Mouse (Mus musculus) embryonic facial prominence, embryonic 14.5 days (tissue): ENCODE results near the gene Daw1. TPM values are rescaled to one million over a fixed set of nuclear protein-coding genes. Genes with fewer than 3 reads are reported as not detected.

Experiments
- ATAC-seq: fragments of 200-750 bp; cut with Nextera tagmentation; 2 replicates; pipeline ENCODE4 v1.8.0; 2017; ENCODE audit warnings: low read depth, moderate number of reproducible peaks, moderate TSS enrichment
- DNase-seq: peaks from one replicate; pipeline ENCODE4 v3.0.0-alpha.2; 2015; ENCODE audit warnings: low spot score
- H3K27ac ChIP-seq: fragments of 300-500 bp; sonication (generic); replicated peaks from 2 replicates; pipeline ENCODE4 v1.5.1; 2014; ENCODE audit warnings: low read depth, mild to moderate bottlenecking, low read length, moderate library complexity
- H3K27me3 ChIP-seq: fragments of 300-500 bp; sonication (generic); replicated peaks from 2 replicates; pipeline ENCODE4 v1.6.1; 2014; ENCODE audit warnings: low read length; ENCODE audit not compliant: control insufficient read depth, insufficient read depth
- H3K36me3 ChIP-seq: fragments of 300-500 bp; sonication (generic); 2 replicates; pipeline ENCODE4 v1.6.1; 2014; ENCODE audit warnings: low read length, mixed read lengths; ENCODE audit not compliant: control insufficient read depth, insufficient read depth
- H3K4me1 ChIP-seq: fragments of 300-500 bp; sonication (generic); 2 replicates; pipeline ENCODE4 v1.6.1; 2014; ENCODE audit warnings: antibody characterized with exemption, low read length; ENCODE audit not compliant: control insufficient read depth, insufficient read depth
- H3K4me2 ChIP-seq: fragments of 300-500 bp; sonication (generic); 2 replicates; pipeline ENCODE4 v1.6.1; 2014; ENCODE audit warnings: low read depth, mild to moderate bottlenecking, low read length, moderate library complexity, mixed read lengths
- H3K4me3 ChIP-seq: fragments of 300-500 bp; sonication (generic); 2 replicates; pipeline ENCODE4 v1.5.1; 2014; ENCODE audit warnings: low read depth, mild to moderate bottlenecking, low read length
- H3K9ac ChIP-seq: fragments of 300-500 bp; sonication (generic); 2 replicates; pipeline ENCODE4 v1.6.1; 2014; ENCODE audit warnings: low read depth, mild to moderate bottlenecking, low read length, moderate library complexity, mixed read lengths
- H3K9me3 ChIP-seq: fragments of 300-500 bp; sonication (generic); 2 replicates; pipeline ENCODE4 v1.6.1; 2016; ENCODE audit warnings: low read length; ENCODE audit not compliant: control insufficient read depth
- WGBS: fragments of 180-500 bp; shearing (Covaris S2); extraction: QIAGEN DNeasy Blood & Tissue Kit; methylation state at CpG from one replicate; pipeline ENCODE4 v1.1.7; 2014; 5-methylcytosine and 5-hydroxymethylcytosine counted together
- polyA plus RNA-seq: library from polyadenylated mRNA; unstranded; fragments of >200 nt; fragmentation: Nextera tagmentation; extraction: Ambion mirVana; gene quantifications from 2 replicates; pipeline ENCODE4 v1.2.1, GENCODE M21; 2014

Daw1 gene
- polyA plus RNA-seq, 1 experiment from 2014 or later, result 0.78 TPM

GRCm38 (mm10) chr1:83223072-83223471 is 63.5 kb downstream of the Daw1 start:
- no peaks in the 10 kb centered on the region for H3K4me1 ChIP-seq
- no peak overlapping the region for H3K4me2 ChIP-seq
- no peak overlapping the region for H3K27ac ChIP-seq
- peak; percentile 41 for DNase-seq
- H3K9me3 ChIP-seq, result no peaks in the 10 kb centered on the region
- no peak overlapping the region for H3K9ac ChIP-seq
- no peaks in the 10 kb centered on the region for H3K27me3 ChIP-seq
- no peaks in the 10 kb centered on the region for H3K36me3 ChIP-seq
- H3K4me3 ChIP-seq, result no peak overlapping the region
- WGBS, result 65% methylated on average over 1 of the region's 1 CpGs
- no peak for ATAC-seq

- Histone ChIP-seq H3K9me3 (no peaks in the 10 kb centered on the region), H3K4me2 (no peak overlapping the region), H3K27me3 (no peaks in the 10 kb centered on the region), H3K9ac (no peak overlapping the region), H3K27ac (no peak overlapping the region), H3K36me3 (no peaks in the 10 kb centered on the region), H3K4me3 (no peak overlapping the region), H3K4me1 (no peaks in the 10 kb centered on the region)
- DNase-seq, result no peak
- ATAC-seq, result no peak
These were observed 64.9 kb downstream of the Daw1 start for GRCm38 (mm10) chr1:83224423-83224960.

- 85% methylated on average over 3 of the region's 3 CpGs for WGBS
- Histone ChIP-seq H3K36me3 (no peaks in the 10 kb centered on the region), H3K27ac (no peak overlapping the region), H3K4me2 (no peak overlapping the region), H3K27me3 (no peaks in the 10 kb centered on the region), H3K4me1 (no peaks in the 10 kb centered on the region), H3K4me3 (no peak overlapping the region), H3K9ac (no peak overlapping the region), H3K9me3 (no peaks in the 10 kb centered on the region)
- ATAC-seq, result no peak
- DNase-seq, result no peak
These were observed 68.4 kb downstream of the Daw1 start for GRCm38 (mm10) chr1:83227946-83228345.

- no peak for ATAC-seq
- no peaks in the 10 kb centered on the region for H3K27me3 ChIP-seq
- H3K9ac ChIP-seq, result no peak overlapping the region
- 75% methylated on average over 1 of the region's 1 CpGs for WGBS
- no peaks in the 10 kb centered on the region for H3K4me1 ChIP-seq
- H3K36me3 ChIP-seq, result no peaks in the 10 kb centered on the region
- no peak for DNase-seq
- no peaks in the 10 kb centered on the region for H3K9me3 ChIP-seq
- H3K4me2 ChIP-seq, result no peak overlapping the region
- no peak overlapping the region for H3K4me3 ChIP-seq
- no peak overlapping the region for H3K27ac ChIP-seq
These were observed 88.7 kb downstream of the Daw1 start for GRCm38 (mm10) chr1:83248235-83248746.

- H3K4me3 ChIP-seq, result no peak overlapping the region
- H3K4me2 ChIP-seq, result no peak overlapping the region
- no peaks in the 10 kb centered on the region for H3K4me1 ChIP-seq
- H3K9ac ChIP-seq, result no peak overlapping the region
- WGBS, result 82% methylated on average over 1 of the region's 1 CpGs
- H3K36me3 ChIP-seq, result no peaks in the 10 kb centered on the region
- H3K27me3 ChIP-seq, result no peaks in the 10 kb centered on the region
- ATAC-seq (no peak), DNase-seq (no peak)
- no peaks in the 10 kb centered on the region for H3K9me3 ChIP-seq
- H3K27ac ChIP-seq, result no peak overlapping the region
These were observed 92.2 kb downstream of the Daw1 start for GRCm38 (mm10) chr1:83251746-83252145.

Other genes with a start within 250 kb of the Daw1 start
- 0.26 and 0.58 TPM in 2 replicates for gene A030005L19Rik, start 246.4 kb upstream of the Daw1 start, polyA plus RNA-seq
- 0.29 TPM in 1 of 2 replicates, not detected in the other for gene A030014E15Rik, start 234.8 kb upstream of the Daw1 start, polyA plus RNA-seq
- gene Gm6217, start 228.4 kb upstream of the Daw1 start, polyA plus RNA-seq, result not detected in 2 replicates
- gene A030003K21Rik, start 216.4 kb upstream of the Daw1 start, polyA plus RNA-seq, result not detected in 2 replicates
- not detected in 2 replicates for gene Gm7544, start 203.7 kb upstream of the Daw1 start, polyA plus RNA-seq
- gene Gm47955, start 199.5 kb upstream of the Daw1 start, polyA plus RNA-seq, result not detected in 2 replicates
- gene Gm47959, start 159.2 kb upstream of the Daw1 start, polyA plus RNA-seq, result not detected in 2 replicates
- 0.29 and 0.72 TPM in 2 replicates for gene Slc19a3, start 121.3 kb upstream of the Daw1 start, polyA plus RNA-seq
- gene Krtap28-10, start 117.3 kb upstream of the Daw1 start, polyA plus RNA-seq, result 0.36 TPM in 1 of 2 replicates, not detected in the other
- gene Gm47969, start 114.8 kb upstream of the Daw1 start, polyA plus RNA-seq, result not detected in 2 replicates
- not detected in 2 replicates for gene A030005K14Rik, start 100.4 kb upstream of the Daw1 start, polyA plus RNA-seq
- gene Krtap28-13, start 98.8 kb upstream of the Daw1 start, polyA plus RNA-seq, result 0.29 TPM in 1 of 2 replicates, not detected in the other
- 0.47 and 1.1 TPM in 2 replicates for gene Ccl20, start 43.0 kb upstream of the Daw1 start, polyA plus RNA-seq
- 2.3 and 2.5 TPM in 2 replicates for gene Sphkap, start 248.4 kb downstream of the Daw1 start, polyA plus RNA-seq